Mouse (Mus musculus): Measurements from ENCODE around the gene Slc25a33. TPM values are rescaled to one million over a fixed set of nuclear protein-coding genes. Genes with fewer than 3 reads are reported as not detected.

The Slc25a33 gene
- total RNA-seq, 2 experiments from 2014 or later = not detected

DNA sequence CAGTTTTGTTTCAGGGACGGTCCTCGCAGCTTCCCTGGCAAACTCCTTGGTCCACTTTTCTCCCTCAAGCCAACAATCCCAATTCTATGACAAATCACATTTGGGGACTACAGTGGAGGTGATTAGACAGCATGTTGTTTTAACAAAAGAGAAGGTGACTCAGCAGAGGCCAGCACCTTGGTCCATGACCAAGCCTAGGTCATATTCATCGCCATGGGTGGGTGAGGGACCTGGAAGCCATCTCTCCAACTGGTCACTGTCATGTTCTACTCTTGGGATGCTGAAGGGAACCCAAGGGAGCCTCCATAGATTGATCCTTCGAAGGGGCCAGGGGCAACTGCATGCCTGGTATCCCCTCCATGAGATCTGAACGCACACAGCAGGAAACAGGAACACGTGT lies 39.8 kb downstream of the Slc25a33 start:
- ATAC-seq (replicated peaks; ENCODE audit: low FRiP score, poor library complexity, severe bottlenecking) = no peak

DNA sequence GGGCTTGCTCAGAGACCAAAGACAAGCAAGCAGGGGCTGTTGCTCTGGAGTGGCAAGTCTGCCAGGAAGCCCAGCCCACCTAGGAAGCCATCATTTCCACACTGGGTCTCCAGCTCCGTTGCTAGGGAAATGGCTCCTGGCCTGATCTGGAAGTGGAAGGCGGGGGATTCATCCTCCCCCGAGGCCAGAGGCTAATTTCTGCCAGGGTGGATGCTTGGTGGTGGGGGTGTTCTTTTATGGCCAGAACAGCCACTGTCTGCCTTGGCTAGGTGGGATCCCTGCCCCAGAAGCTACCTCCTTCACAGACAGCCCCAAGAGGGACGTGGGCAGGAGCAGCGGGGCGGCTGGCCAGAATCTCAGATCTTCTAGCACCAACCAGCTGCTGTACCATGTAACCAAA lies 40.3 kb downstream of the Slc25a33 start:
- ATAC-seq (replicated peaks; ENCODE audit: low FRiP score, poor library complexity, severe bottlenecking) = no peak

GRCm38 (mm10) chr4:149732800-149733199 lies 41.3 kb downstream of the Slc25a33 start:
- ATAC-seq (replicated peaks; ENCODE audit: low FRiP score, poor library complexity, severe bottlenecking) = no peak

GRCm38 (mm10) chr4:149732313-149732712 lies 41.8 kb downstream of the Slc25a33 start:
- no peak for ATAC-seq (replicated peaks; ENCODE audit: low FRiP score, poor library complexity, severe bottlenecking)

GRCm38 (mm10) chr4:149730827-149731226 lies 43.2 kb downstream of the Slc25a33 start:
- no peak for ATAC-seq (replicated peaks; ENCODE audit: low FRiP score, poor library complexity, severe bottlenecking)

- ATAC-seq (replicated peaks; ENCODE audit: low FRiP score, poor library complexity, severe bottlenecking) = no peak
Measured at GRCm38 (mm10) chr4:149728810-149729209, 45.3 kb downstream of the Slc25a33 start.

DNA sequence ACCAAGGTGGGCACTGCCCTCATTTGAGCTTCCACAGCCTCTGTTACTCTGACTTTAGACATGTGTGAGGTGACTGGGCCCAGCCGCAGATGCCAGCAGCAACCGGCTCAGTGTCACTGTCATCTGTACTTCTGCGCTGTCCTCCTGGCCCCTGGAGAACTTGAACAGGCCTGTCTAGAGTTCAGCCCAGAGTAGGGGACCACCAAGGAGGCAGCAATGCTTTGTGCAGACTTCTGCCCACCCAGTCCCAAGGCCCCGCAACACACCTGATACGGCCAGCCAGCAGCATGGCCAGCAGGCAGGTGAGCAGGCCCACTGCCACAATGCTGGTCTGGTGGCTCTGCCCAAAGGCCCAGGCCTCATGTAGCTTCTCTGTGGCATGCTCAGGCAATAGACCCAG lies 46.4 kb downstream of the Slc25a33 start:
- ATAC-seq (replicated peaks; ENCODE audit: low FRiP score, poor library complexity, severe bottlenecking) = no peak

DNA sequence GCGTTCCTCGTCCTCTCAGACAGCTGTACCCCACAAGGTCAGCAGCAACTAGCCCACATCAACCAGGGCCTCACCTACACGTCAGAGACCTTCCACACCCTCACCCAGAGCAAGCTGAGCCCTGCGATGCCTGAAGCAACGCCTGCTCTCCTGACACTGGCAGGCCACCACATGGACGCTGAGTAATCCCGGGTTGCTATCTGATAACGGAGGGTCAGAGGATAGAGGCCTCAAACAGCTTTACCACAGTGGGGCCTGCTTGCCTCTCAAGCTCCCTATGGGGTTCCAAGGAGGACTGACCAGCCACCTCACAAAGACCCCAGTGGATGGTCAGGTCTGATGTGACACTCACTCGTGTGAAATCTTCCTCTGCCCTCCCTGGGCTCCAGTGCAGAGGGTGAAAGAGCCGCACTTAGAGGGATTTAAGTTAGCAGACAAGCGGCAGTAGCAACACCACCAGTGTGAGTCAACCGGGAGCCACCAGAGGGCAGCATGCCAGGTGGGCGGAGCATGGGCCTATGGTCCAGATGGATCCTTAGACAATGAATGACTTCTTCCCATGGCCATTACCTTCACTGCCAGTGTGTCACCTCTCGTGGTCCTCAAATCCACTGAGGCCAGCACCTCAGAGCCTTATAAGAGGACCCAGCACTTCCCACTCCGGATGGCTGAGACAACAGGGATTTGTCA lies 48.3 kb downstream of the Slc25a33 start:
- 0 out of 2 replicates have a peak, but pooled peaks have one; percentile 53 for ATAC-seq (replicated peaks; ENCODE audit: low FRiP score, poor library complexity, severe bottlenecking)

DNA sequence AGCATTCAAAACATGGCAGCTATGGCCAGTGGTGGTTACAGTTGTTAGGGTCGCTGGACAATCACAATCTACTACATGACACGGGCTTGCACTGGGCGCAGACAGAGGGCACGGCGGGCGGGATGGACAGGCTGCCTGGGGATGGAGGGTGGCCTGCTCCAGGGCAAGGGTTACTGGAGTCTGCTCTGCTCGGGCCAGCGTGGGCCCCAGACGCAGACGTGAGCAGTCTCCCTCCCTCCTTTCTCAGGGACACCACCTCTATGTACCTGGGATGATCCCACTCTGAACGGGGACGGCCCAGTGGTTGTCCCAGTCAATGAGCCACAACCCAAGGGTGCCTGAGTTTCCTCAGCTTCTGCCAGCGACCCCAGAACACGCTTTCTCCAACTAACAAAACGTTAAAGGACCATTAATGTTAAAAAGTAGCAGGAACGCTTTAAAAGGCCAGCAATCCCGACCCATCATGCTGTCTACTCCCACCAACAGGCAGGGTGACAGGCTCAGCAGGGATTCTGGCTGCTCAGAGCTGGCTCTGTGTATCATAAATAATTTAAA lies 49.1 kb downstream of the Slc25a33 start:
- no peak for ATAC-seq (replicated peaks; ENCODE audit: low FRiP score, poor library complexity, severe bottlenecking)

- ATAC-seq (replicated peaks; ENCODE audit: low FRiP score, poor library complexity, severe bottlenecking) = 0 out of 2 replicates have a peak, but pooled peaks have one; percentile 36
Measured at GRCm38 (mm10) chr4:149723855-149724731, 50.0 kb downstream of the Slc25a33 start.

DNA sequence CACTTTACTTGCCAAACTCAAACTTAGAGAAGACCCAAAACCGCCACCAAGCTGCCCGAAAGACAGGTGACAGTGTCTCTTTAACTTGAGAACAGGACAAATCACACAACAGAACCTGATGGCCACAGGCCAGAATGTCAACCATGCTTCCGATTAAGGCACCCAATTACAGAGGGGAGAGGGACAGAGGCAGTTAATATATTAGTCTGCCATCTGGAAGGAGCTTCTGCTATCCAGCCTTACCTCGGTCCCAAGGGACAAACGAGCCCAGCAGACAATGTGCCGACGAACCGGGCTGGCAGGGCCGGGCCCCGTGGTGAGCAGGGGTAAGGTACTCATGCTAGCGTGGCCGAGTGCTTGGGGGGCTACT lies 51.1 kb downstream of the Slc25a33 start:
- ATAC-seq (replicated peaks; ENCODE audit: low FRiP score, poor library complexity, severe bottlenecking) = no peak

DNA sequence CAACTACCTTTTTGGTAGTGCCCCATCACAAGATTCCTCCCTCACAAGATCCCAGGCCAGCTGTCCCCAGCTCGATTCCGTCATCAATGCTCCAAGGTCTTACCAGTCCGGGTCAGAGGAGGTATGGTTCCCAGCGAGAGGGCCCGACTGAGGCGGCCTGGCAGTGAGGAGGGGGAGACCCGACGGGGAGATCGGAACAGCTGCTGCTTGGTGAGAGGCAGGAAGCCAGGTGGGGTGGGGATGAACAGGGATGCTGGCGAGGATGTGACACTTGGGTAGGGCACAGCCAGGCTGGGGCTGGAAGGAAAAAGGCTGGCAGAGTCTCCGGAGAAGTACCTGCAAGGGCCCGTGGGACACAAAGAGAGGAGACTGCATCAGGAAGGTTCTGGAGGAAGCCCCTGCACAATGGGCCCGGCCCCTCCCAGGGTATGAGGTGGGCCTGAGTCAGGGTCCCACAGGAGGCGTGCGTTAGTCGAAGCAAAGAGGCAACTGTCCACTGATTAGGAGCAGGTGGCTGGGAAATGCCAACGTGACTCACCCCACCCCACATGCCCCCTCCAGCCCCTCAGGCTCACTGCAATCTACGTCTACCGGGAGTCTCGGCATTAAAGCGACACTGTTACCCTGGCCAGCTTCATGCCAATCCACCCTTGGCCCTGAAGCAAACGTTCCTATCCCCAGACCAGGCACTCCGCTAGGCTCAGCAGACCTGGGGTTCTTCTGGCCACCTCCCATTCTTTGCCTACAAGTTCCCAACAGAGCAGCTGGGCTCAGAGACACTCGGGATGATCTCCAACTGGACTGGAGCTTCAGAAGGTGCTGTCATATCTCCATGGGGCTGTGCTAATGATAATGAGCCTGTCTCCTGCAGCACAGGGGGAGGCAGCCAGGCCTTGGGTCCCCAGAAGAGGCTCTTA lies 51.7 kb downstream of the Slc25a33 start:
- no peak for ATAC-seq (replicated peaks; ENCODE audit: low FRiP score, poor library complexity, severe bottlenecking)

GRCm38 (mm10) chr4:149721163-149721562 lies 52.9 kb downstream of the Slc25a33 start:
- ATAC-seq (replicated peaks; ENCODE audit: low FRiP score, poor library complexity, severe bottlenecking) = no peak

- no peak for ATAC-seq (replicated peaks; ENCODE audit: low FRiP score, poor library complexity, severe bottlenecking)
Measured at GRCm38 (mm10) chr4:149719686-149720085, 54.4 kb downstream of the Slc25a33 start.

DNA sequence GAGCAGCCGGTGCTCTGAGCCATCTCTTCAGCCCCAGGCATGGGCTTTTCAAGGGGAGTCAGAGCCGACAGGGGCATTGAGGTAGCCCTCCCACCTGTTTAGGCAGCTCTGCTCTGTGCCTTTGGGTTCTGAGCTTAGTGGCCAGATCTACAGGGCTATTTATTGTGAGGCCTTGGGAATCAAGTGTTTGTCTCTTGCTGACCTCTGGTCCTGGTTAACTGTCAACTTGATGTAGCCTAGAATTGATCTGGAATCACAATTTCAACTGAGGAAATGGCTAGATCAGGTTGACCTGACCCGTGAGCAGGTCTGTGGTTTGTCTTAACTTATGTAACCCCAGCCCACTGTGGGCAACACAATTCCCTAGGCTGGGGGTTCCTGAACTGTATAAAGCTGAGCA lies 59.5 kb downstream of the Slc25a33 start:
- ATAC-seq (replicated peaks; ENCODE audit: low FRiP score, poor library complexity, severe bottlenecking) = no peak

DNA sequence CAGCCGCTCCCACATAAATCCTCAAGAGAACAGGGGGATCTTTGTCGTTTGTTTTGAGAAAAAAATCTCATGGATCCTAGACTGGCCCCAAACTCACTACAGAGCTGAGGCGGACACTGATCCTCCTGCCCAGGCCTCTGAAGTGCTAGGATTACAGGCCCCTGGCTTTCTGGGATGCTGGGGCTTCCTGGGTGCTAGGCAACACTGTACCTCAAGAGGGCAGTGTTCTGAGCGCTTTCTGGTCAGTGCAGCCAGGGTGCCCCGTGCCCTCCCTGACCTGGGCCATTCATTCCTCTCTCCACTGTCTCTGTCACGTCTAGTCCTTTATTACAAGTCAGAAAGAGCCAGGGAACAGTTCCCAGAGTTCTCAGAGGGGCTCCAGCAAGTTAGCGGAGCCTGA lies 62.1 kb downstream of the Slc25a33 start:
- ATAC-seq (replicated peaks; ENCODE audit: low FRiP score, poor library complexity, severe bottlenecking) = 0 out of 2 replicates have a peak, but pooled peaks have one; percentile 51

DNA sequence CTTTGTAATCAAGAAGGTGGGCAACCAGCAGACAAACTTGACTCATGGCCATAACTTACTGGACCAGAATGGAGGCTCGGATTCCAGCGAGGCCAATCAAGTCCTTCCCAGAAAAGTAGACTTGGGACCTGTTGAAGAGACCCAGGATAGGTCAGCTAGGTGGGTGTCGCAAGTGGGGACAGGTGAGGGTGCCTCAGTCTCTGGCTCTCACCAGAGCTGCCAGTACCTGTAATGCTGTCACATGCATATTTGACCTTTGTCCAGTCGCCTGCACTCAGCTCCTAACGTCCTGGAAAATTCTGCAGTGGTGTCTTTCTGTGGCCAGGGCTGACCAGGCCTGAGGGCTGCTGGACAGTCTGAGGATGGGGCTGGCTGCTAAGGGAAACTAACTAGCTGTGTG lies 62.6 kb downstream of the Slc25a33 start:
- no peak for ATAC-seq (replicated peaks; ENCODE audit: low FRiP score, poor library complexity, severe bottlenecking)

DNA sequence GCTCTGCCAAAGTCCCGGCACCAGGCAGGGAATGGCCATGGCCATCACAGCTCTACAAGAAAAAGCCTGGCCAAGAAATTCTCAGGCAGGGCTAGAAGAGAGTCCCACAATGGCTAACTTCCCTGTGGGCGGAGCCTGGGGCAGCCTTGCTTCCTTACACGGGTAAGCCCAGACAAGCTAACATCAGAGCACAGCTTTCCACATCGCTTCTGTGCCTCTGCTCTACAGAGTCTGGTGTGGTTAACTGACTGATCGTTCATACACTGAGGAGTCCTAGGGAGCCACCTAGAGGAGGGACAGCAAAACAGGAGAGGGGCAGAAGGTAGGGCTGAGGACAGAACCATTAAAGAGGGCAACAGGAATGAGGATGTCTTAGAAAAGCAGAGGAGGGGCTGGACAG lies 63.6 kb downstream of the Slc25a33 start:
- no peak for ATAC-seq (replicated peaks; ENCODE audit: low FRiP score, poor library complexity, severe bottlenecking)

DNA sequence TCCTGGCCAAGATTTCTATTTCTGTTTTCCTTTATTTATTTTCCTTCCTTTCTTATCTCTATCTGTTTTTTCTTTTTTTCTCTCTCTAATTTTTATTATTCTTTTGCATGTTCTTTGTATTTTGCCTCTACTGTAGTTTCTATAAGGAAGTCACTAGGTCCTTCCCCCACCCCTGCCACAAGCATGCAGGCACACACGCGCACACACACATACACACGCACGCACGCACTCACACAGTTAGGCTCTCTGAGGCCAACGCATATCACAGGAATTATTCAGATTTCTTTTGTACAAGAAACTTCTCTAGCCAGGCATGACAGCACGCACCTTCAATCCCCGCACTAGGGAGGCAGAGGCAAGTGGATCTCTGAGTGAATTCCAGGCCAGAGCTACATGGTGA lies 68.1 kb downstream of the Slc25a33 start:
- no peak for ATAC-seq (replicated peaks; ENCODE audit: low FRiP score, poor library complexity, severe bottlenecking)

- no peak for ATAC-seq (replicated peaks; ENCODE audit: low FRiP score, poor library complexity, severe bottlenecking)
Measured at GRCm38 (mm10) chr4:149705298-149705697, 68.8 kb downstream of the Slc25a33 start.

Measured in erythroblast, adult 5-6 weeks (primary cell).